ENCODE assay signal across 10 mouse cellular contexts in the genomic region with DNA sequence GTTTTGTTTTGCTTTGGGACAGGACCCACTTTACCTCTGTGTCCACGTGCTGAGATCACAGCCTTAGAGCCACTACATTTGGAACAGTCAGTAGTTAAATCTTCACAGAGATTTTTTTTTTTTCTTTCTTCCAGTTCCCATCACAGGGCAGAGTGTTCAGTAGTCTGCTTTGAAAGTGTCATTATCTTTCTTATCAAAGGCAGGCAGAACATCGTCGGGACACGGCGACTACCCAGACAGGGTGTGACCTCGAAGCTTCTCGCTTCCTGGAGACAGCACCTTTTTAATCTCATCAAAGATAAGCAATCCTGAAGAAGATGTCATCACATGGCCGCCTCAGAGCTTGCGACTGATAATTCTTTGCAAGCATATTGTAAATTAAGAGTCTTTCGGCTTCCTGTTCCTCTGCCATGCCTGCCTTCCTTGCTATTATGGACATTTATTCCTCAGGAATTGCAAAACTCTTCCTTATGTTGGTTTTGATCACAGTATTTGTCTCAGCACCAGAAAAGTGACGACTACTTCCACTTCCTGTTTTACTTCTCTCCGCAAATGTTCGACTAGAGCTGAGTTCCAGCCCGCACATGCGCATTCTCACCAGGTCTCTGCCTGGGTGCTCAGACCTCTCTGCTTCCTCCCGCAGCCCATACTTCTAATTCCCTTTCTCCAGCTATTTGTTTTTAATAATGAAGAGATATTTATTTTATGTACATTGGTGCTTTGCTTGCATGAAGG. TPM values are rescaled to one million over a fixed set of nuclear protein-coding genes. Genes with fewer than 3 reads are reported as not detected.
DNase-seq lines count a peak whose midpoint lies in the region; ATAC-seq and TF ChIP-seq lines count a peak whose summit lies in the region.
"Had no signal": no experiment of that assay in that cellular context is flagged by ENCODE, and none has a peak within 500 bp of the region (broad histone marks: within the 10 kb centered on the region; RNA-seq: fewer than 3 reads in every experiment).

No protein-coding gene starts in this region.

- no peak overlapping the region for H3K4me3 ChIP-seq in liver, embryonic 14.5 days (ENCODE audit: insufficient read depth in 1 of 2, low read depth in 2 of 2, low read length in 2 of 2)
- H3K4me3 ChIP-seq: limb, embryonic 15.5 days had no signal

- no peaks in the 10 kb centered on the region for H3K27me3 ChIP-seq in liver, embryonic 14.5 days (ENCODE audit: control insufficient read depth, insufficient read depth, low read length)

- no peak for ATAC-seq in liver, embryonic 14.5 days (ENCODE audit: insufficient read depth)
- ATAC-seq: hindbrain, postnatal 0 days had no signal

- no peaks in the 10 kb centered on the region for H3K9me3 ChIP-seq in liver, embryonic 14.5 days (ENCODE audit: control insufficient read depth, low read length)
- H3K9me3 ChIP-seq: limb, embryonic 15.5 days had no signal

- H3K36me3 ChIP-seq in liver, embryonic 14.5 days (replicated peaks; ENCODE audit: control insufficient read depth, insufficient read depth, low read depth), result no peaks in the 10 kb centered on the region
- H3K36me3 ChIP-seq: limb, embryonic 15.5 days had no signal

- no peak overlapping the region for H3K9ac ChIP-seq in liver, embryonic 14.5 days (replicated peaks)
- H3K9ac ChIP-seq: limb, embryonic 15.5 days had no signal

- H3K4me2 ChIP-seq in liver, embryonic 14.5 days (ENCODE audit: low read depth), result peak overlapping the region; percentile 26
- H3K4me2 ChIP-seq: limb, embryonic 15.5 days had no signal

- 18% methylated on average over 16 of the region's 16 CpGs for whole genome bisulfite sequencing in liver, embryonic 14.5 days (ENCODE audit: insufficient replicate concordance)

- TF ChIP-seq EP300 in liver, embryonic 14.5 days (IDR thresholded peaks at IDR 0.05; ENCODE audit: low read depth), result no peak

- H3K4me1 ChIP-seq in liver, embryonic 14.5 days (replicated peaks; ENCODE audit: control insufficient read depth in 2 of 2, insufficient read depth in 2 of 2, low read length in 1 of 2), result peaks cover 6 to 13% of the 10 kb centered on the region in 2 experiments; a peak in 3 of 4 replicates
- H3K4me1 ChIP-seq: limb, embryonic 15.5 days had no signal

- peak; percentile 29 to 51 for DNase-seq in CD8-positive naive resting alpha-beta T cell, adult 2 months (ENCODE audit: low read depth in 2 of 2, low spot score in 2 of 2)
- peak; percentile 34 to 53 for DNase-seq in heart, adult 18-20 months
- no peak for DNase-seq in liver, embryonic 14.5 days (ENCODE audit: low read depth in 3 of 3, low spot score in 3 of 3)
- peak; percentile 32 to 36 for DNase-seq in spleen, postnatal 14 days (ENCODE audit: low spot score in 2 of 2)
- no peak for DNase-seq in kidney, postnatal 10 days
- no peak for DNase-seq in cerebellum, postnatal 4 days (ENCODE audit: low spot score in 2 of 2)
- DNase-seq in layer of hippocampus, adult 8-10 months (ENCODE audit: low spot score in 2 of 2), result no peak

- H3K27ac ChIP-seq in liver, embryonic 14.5 days, result no peak overlapping the region
- H3K27ac ChIP-seq: hindbrain, postnatal 0 days; limb, embryonic 15.5 days had no signal

- TF ChIP-seq CTCF in liver, embryonic 14.5 days (IDR thresholded peaks at IDR 0.05; ENCODE audit: low read depth), result no peak

RNA-seq across cellular contexts. Expression of a gene that starts 13.3 kb away (rescaled TPM):
- not detected for total RNA-seq in heart, adult 18-20 months (2021)
- not detected in 2 replicates for polyA plus RNA-seq in liver, embryonic 14.5 days (2012; rRNA removed)
- polyA plus RNA-seq in liver, embryonic 14.5 days (2014; fragmentation: Nextera tagmentation; extraction: Ambion mirVana), result not detected in 2 replicates
- total RNA-seq in layer of hippocampus, adult 8-10 months (2022), result not detected
- total RNA-seq: hindbrain, postnatal 0 days had no signal
- polyA plus RNA-seq: embryonic facial prominence, embryonic 11.5 days; hindbrain, postnatal 0 days; limb, embryonic 15.5 days had no signal

RNA-seq across cellular contexts. Expression of a gene that starts 16.6 kb away (rescaled TPM):
- not detected for total RNA-seq in heart, adult 18-20 months (2021)
- polyA plus RNA-seq in liver, embryonic 14.5 days (2012; rRNA removed), result not detected in 2 replicates
- not detected in 2 replicates for polyA plus RNA-seq in liver, embryonic 14.5 days (2014; fragmentation: Nextera tagmentation; extraction: Ambion mirVana)
- under 1 TPM in 1 of 4 experiments, not detected in 3; 0.30 TPM for total RNA-seq in layer of hippocampus, adult 8-10 months (2022)
- total RNA-seq: hindbrain, postnatal 0 days had no signal
- polyA plus RNA-seq: embryonic facial prominence, embryonic 11.5 days; limb, embryonic 15.5 days had no signal

RNA-seq across cellular contexts. Expression of a gene that starts 18.0 kb away (rescaled TPM):
- under 1 TPM in 1 of 2 experiments, not detected in 1; 0.31 TPM for total RNA-seq in heart, adult 18-20 months (2021)
- 0.03 and 0.09 TPM in 2 replicates for polyA plus RNA-seq in liver, embryonic 14.5 days (2012; rRNA removed)
- polyA plus RNA-seq in liver, embryonic 14.5 days (2014; fragmentation: Nextera tagmentation; extraction: Ambion mirVana), result 0.11 and 0.27 TPM in 2 replicates
- 1 to 10 TPM; 1.6 to 2.9 (median 2.0) TPM for total RNA-seq in layer of hippocampus, adult 8-10 months (2022)

Comparison
In these comparisons a context has a peak if more than half of its experiments do, and no peak if none do; other contexts are left out.
1. DNase-seq: peak in CD8-positive naive resting alpha-beta T cell, adult 2 months (2 of 2), heart, adult 18-20 months (2 of 2) and spleen, postnatal 14 days (2 of 2); none in liver, embryonic 14.5 days (0 of 3), kidney, postnatal 10 days (single experiment), cerebellum, postnatal 4 days (0 of 2) and layer of hippocampus, adult 8-10 months (0 of 2).